Mouse (Mus musculus) thymus, adult 2 months (tissue): ENCODE data around the gene Scrg1.

ENCODE experiments used
- CTCF ChIP-seq: fragments of 200-500 bp; IDR thresholded peaks from 2 replicates; pipeline ENCODE4 v1.5.1; 2012; ENCODE audit warnings: mild to moderate bottlenecking, control low read depth, low read length, moderate library complexity, borderline replicate concordance; ENCODE audit not compliant: control insufficient read depth, poor library complexity, insufficient read depth; ENCODE audit errors: extremely low read depth
- POLR2A ChIP-seq: fragments of 200-500 bp; IDR thresholded peaks from 2 replicates; pipeline ENCODE4 v1.6.1; 2012; ENCODE audit warnings: mild to moderate bottlenecking, low read length, control low read depth, moderate library complexity; ENCODE audit not compliant: control insufficient read depth, poor library complexity, insufficient read depth; ENCODE audit errors: extremely low read depth

- no peak for TF ChIP-seq POLR2A
- no peak for TF ChIP-seq CTCF
Measured at GRCm38 (mm10) chr8:57517723-57518122, 62.0 kb downstream of the Scrg1 start.
